Mouse (Mus musculus): ENCODE data around the gene Gm765.
A peak's percentile ranks its signal among the peaks of the same experiment; 100 is the strongest.

Gene Gm765

GRCm38 (mm10) chr6:98342654-98343053 is at the start of gene Gm765:
Gene Gm765 (minus strand): TSS chr6:98342754.
- no peak for DNase-seq (ENCODE audit: low spot score in 2 of 2)

GRCm38 (mm10) chr6:98385487-98385886 is 42.9 kb upstream of the Gm765 start:
- no peak for DNase-seq (ENCODE audit: low spot score in 2 of 2)

- DNase-seq (ENCODE audit: low spot score in 2 of 2), result no peak
Observed at GRCm38 (mm10) chr6:98384431-98384830, 41.9 kb upstream of the Gm765 start.

GRCm38 (mm10) chr6:98383411-98383810 is 40.9 kb upstream of the Gm765 start:
- DNase-seq (ENCODE audit: low spot score in 2 of 2), result no peak

- DNase-seq (ENCODE audit: low spot score in 2 of 2), result no peak
Observed at GRCm38 (mm10) chr6:98366199-98366598, 23.6 kb upstream of the Gm765 start.

- no peak for DNase-seq (ENCODE audit: low spot score in 2 of 2)
Observed at GRCm38 (mm10) chr6:98355271-98355670, 12.7 kb upstream of the Gm765 start.

GRCm38 (mm10) chr6:98353285-98353684 is 10.7 kb upstream of the Gm765 start:
- DNase-seq (ENCODE audit: low spot score in 2 of 2), result no peak

GRCm38 (mm10) chr6:98332714-98333113 is 9.8 kb downstream of the Gm765 start:
- DNase-seq (ENCODE audit: low spot score in 2 of 2), result no peak

GRCm38 (mm10) chr6:98311659-98312058 is 30.9 kb downstream of the Gm765 start:
- no peak for DNase-seq (ENCODE audit: low spot score in 2 of 2)

- no peak for DNase-seq (ENCODE audit: low spot score in 2 of 2)
Observed at GRCm38 (mm10) chr6:98307647-98308046, 34.9 kb downstream of the Gm765 start.

GRCm38 (mm10) chr6:98307159-98307558 is 35.4 kb downstream of the Gm765 start:
- no peak for DNase-seq (ENCODE audit: low spot score in 2 of 2)

- DNase-seq (ENCODE audit: low spot score in 2 of 2), result no peak
Observed at GRCm38 (mm10) chr6:98292064-98292463, 50.5 kb downstream of the Gm765 start.

- no peak for DNase-seq (ENCODE audit: low spot score in 2 of 2)
Observed at GRCm38 (mm10) chr6:98288316-98288715, 54.2 kb downstream of the Gm765 start.

- DNase-seq (ENCODE audit: low spot score in 2 of 2), result no peak
Observed at GRCm38 (mm10) chr6:98287521-98287920, 55.0 kb downstream of the Gm765 start.

- no peak for DNase-seq (ENCODE audit: low spot score in 2 of 2)
Observed at GRCm38 (mm10) chr6:98285190-98285589, 57.4 kb downstream of the Gm765 start.

- DNase-seq (ENCODE audit: low spot score in 2 of 2), result no peak
Observed at GRCm38 (mm10) chr6:98282791-98283190, 59.8 kb downstream of the Gm765 start.

GRCm38 (mm10) chr6:98271553-98271952 is 71.0 kb downstream of the Gm765 start:
- DNase-seq (ENCODE audit: low spot score in 2 of 2), result peak; percentile 31 to 66

- DNase-seq (ENCODE audit: low spot score in 2 of 2), result no peak
Observed at GRCm38 (mm10) chr6:98262961-98263360, 79.6 kb downstream of the Gm765 start.

- DNase-seq (ENCODE audit: low spot score in 2 of 2), result no peak
Observed at GRCm38 (mm10) chr6:98259016-98259415, 83.5 kb downstream of the Gm765 start.

- no peak for DNase-seq (ENCODE audit: low spot score in 2 of 2)
Observed at GRCm38 (mm10) chr6:98246449-98246848, 96.1 kb downstream of the Gm765 start.

GRCm38 (mm10) chr6:98243186-98243585 is 99.4 kb downstream of the Gm765 start:
- no peak for DNase-seq (ENCODE audit: low spot score in 2 of 2)

GRCm38 (mm10) chr6:98240561-98241272 is 101.8 kb downstream of the Gm765 start:
- no peak for DNase-seq (ENCODE audit: low spot score in 2 of 2)

- no peak for DNase-seq (ENCODE audit: low spot score in 2 of 2)
Observed at GRCm38 (mm10) chr6:98234097-98234496, 108.5 kb downstream of the Gm765 start.

- no peak for DNase-seq (ENCODE audit: low spot score in 2 of 2)
Observed at GRCm38 (mm10) chr6:98223923-98224322, 118.6 kb downstream of the Gm765 start.

Data from spleen, postnatal 10 days (tissue).